In the genomic region with DNA sequence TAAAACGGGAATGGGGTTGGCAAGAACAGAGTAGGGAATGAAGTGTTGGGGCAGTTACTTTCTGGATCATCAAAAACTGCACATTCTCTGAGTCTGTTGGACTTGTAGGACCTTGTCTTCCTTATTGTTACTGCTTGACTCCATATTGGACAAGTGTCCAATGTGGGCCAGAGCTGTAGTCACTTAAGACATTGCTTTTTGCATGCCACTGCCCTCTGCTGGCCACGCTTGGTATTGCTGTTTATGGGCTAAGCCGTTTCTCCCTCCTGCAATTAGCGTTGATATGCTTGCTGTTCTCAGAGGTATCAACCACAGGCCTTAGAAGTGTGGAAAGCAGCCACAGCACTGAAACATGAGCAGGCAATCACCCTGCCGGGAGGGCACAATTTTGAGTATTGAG, we compare ENCODE assay signal across 8 mouse cellular contexts.
DNase-seq lines count a peak whose midpoint lies in the region; ATAC-seq and TF ChIP-seq lines count a peak whose summit lies in the region.

No protein-coding gene starts in this region.

- H3K79me2 ChIP-seq in C2C12 (ENCODE audit: control insufficient read depth, insufficient read depth): no peaks in the 10 kb centered on the region
- H3K79me2 ChIP-seq in heart, adult 2 months (replicated peaks; ENCODE audit: control insufficient read depth, insufficient read depth, low read length): no peaks in the 10 kb centered on the region

- 33% methylated on average over 5 of the region's 5 CpGs for WGBS in heart, adult 2 months
- WGBS in liver, postnatal 0 days (ENCODE audit: insufficient replicate concordance): 34% methylated on average over 5 of the region's 5 CpGs

- no peaks in the 10 kb centered on the region for H3K4me1 ChIP-seq in heart, adult 2 months (ENCODE audit: control insufficient read depth, insufficient read depth, low read length)
- H3K4me1 ChIP-seq in liver, postnatal 0 days (ENCODE audit: insufficient read depth): no peaks in the 10 kb centered on the region

- intact Hi-C loops in heart, adult 2 months (cut with DNase I): loop anchor here (5.0 kb wide), 2 partner anchors 90 to 235 kb away; no protein-coding TSS in a partner anchor

- TF ChIP-seq POLR2A in heart, adult 2 months (IDR thresholded peaks at IDR 0.05; ENCODE audit: insufficient read depth, low read depth, low read length): no peak

- ATAC-seq in liver, postnatal 0 days: peak; percentile 29; the same call in 1 of the 2 replicates

- no peaks in the 10 kb centered on the region for H3K27me3 ChIP-seq in C2C12 (ENCODE audit: control insufficient read depth, insufficient read depth, insufficient read length)
- no peaks in the 10 kb centered on the region for H3K27me3 ChIP-seq in heart, adult 2 months (ENCODE audit: control insufficient read depth, insufficient read depth, low read length)
- 0 out of 2 replicates have a peak, but pooled peaks cover 2% of the 10 kb centered on the region for H3K27me3 ChIP-seq in liver, postnatal 0 days (ENCODE audit: insufficient read depth, low read length)

- no peak overlapping the region for H3K4me3 ChIP-seq in C2C12 (ENCODE audit: insufficient read depth, poor library complexity, severe bottlenecking)
- H3K4me3 ChIP-seq in heart, adult 2 months: no peak overlapping the region
- no peak overlapping the region for H3K4me3 ChIP-seq in liver, postnatal 0 days (ENCODE audit: low read depth, low read length)

- no peak overlapping the region for H3ac ChIP-seq in C2C12 (ENCODE audit: control insufficient read depth, insufficient read length, low read depth)

- TF ChIP-seq EP300 in heart, adult 2 months (IDR thresholded peaks at IDR 0.05; ENCODE audit: insufficient read depth, low read depth, low read length): peak; percentile 64; the same call in 1 of the 2 replicates
- no peak for TF ChIP-seq EP300 in liver, postnatal 0 days (IDR thresholded peaks at IDR 0.05; ENCODE audit: low read depth)

- no peak overlapping the region for H3K4me2 ChIP-seq in liver, postnatal 0 days (ENCODE audit: low read depth, low read length)

- no peaks in the 10 kb centered on the region for H3K36me3 ChIP-seq in C2C12 (ENCODE audit: control insufficient read depth, insufficient read depth)
- no peaks in the 10 kb centered on the region for H3K36me3 ChIP-seq in heart, adult 2 months (ENCODE audit: control insufficient read depth, insufficient read depth, low read length)
- H3K36me3 ChIP-seq in liver, postnatal 0 days (replicated peaks; ENCODE audit: insufficient read depth, low read length): no peaks in the 10 kb centered on the region

- peak; percentile 76 for DNase-seq in adrenal gland, adult 2 months
- DNase-seq in embryo, embryonic 11 days: peak; percentile 77
- DNase-seq in heart, adult 2 months: peak; percentile 61 to 88
- peak; percentile 70 to 91 for DNase-seq in kidney, postnatal 36 days
- peak; percentile 85 for DNase-seq in liver, postnatal 0 days
- peak; percentile 17 for DNase-seq in ovary, adult 18-20 months (ENCODE audit: low spot score)
- DNase-seq in thymus, postnatal 0 days (ENCODE audit: low spot score): peak; percentile 77

- H3K27ac ChIP-seq in heart, adult 2 months: no peak overlapping the region
- no peak overlapping the region for H3K27ac ChIP-seq in liver, postnatal 0 days (ENCODE audit: low read depth)

- no peaks in the 10 kb centered on the region for H3K79me3 ChIP-seq in C2C12 (ENCODE audit: low read depth)

- no peaks in the 10 kb centered on the region for H3K9me3 ChIP-seq in liver, postnatal 0 days (ENCODE audit: low read length)

- TF ChIP-seq CTCF in C2C12 (IDR thresholded peaks at IDR 0.05; ENCODE audit: control insufficient read depth, insufficient read depth, insufficient read length): peak; percentile 22
- peak; percentile 99; the same call in 1 of the 2 replicates for TF ChIP-seq CTCF in heart, adult 2 months (IDR thresholded peaks at IDR 0.05)
- TF ChIP-seq CTCF in liver, postnatal 0 days (IDR thresholded peaks at IDR 0.05; ENCODE audit: low read depth): peak; percentile 99

- no peak overlapping the region for H3K9ac ChIP-seq in heart, adult 2 months (ENCODE audit: low read depth, low read length)
- H3K9ac ChIP-seq in liver, postnatal 0 days (replicated peaks): no peak overlapping the region

TF ChIP-seq in C2C12, 6 proteins besides CTCF, POLR2A, EP300 and RAD21:
- no peak for TF ChIP-seq MYOD1 (IDR thresholded peaks at IDR 0.05; ENCODE audit: control insufficient read depth, insufficient read length, low read depth)
- no peak for TF ChIP-seq FOSL1 (IDR thresholded peaks at IDR 0.05; ENCODE audit: insufficient read depth, low read length, poor library complexity, severe bottlenecking)
- TF ChIP-seq CEBPB (IDR thresholded peaks at IDR 0.05; ENCODE audit: low read depth): no peak
- TF ChIP-seq USF1 (IDR thresholded peaks at IDR 0.05; ENCODE audit: low read depth): no peak
- no peak for TF ChIP-seq MYOG (IDR thresholded peaks at IDR 0.05; ENCODE audit: control insufficient read depth, extremely low read depth, insufficient read length)
- TF ChIP-seq MAX (IDR thresholded peaks at IDR 0.05): no peak

Comparison
In these comparisons a context has a peak if more than half of its experiments do, and no peak if none do; other contexts are left out.
1. CTCF ChIP-seq: peak in every context shown above with its lines; median percentile 99 in heart, adult 2 months; 99 in liver, postnatal 0 days; 22 in C2C12.
2. DNase-seq: peak in every context shown above with its lines; median percentile 85 in liver, postnatal 0 days; 80 in kidney, postnatal 36 days; 77 in embryo, embryonic 11 days; 77 in thymus, postnatal 0 days; 76 in adrenal gland, adult 2 months; 74 in heart, adult 2 months; 17 in ovary, adult 18-20 months.